Mouse (Mus musculus): ENCODE data around the gene Wfdc15a. TPM values are rescaled to one million over a fixed set of nuclear protein-coding genes. Genes with fewer than 3 reads are reported as not detected.

Wfdc15a gene
- total RNA-seq (2012; rRNA removed) (not detected in 2 replicates), polyA plus RNA-seq (2012; ENCODE audit: insufficient read depth in 1 of 2, insufficient read length in 2 of 2, low read depth in 1 of 2, low replicate concordance in 2 of 2, missing spikeins in 1 of 2) (not detected)

- H3K4me3 ChIP-seq (ENCODE audit: control insufficient read depth in 1 of 2, insufficient read depth in 1 of 2, low read depth in 2 of 2, low read length in 2 of 2), result no peak within 1 kb of the TSS
- H3K27ac ChIP-seq (ENCODE audit: control insufficient read depth, low read depth, low read length), result no peak within 1 kb of the TSS
- no peaks in the 10 kb centered on the region for H3K9me3 ChIP-seq (replicated peaks; ENCODE audit: insufficient read depth, low read length)
- no peaks in the 10 kb centered on the region for H3K4me1 ChIP-seq (ENCODE audit: control insufficient read depth in 1 of 2, insufficient read depth in 2 of 2, low read length in 2 of 2)
- TF ChIP-seq ETS1 (IDR thresholded peaks at IDR 0.05; ENCODE audit: low read depth, low read length) (no peak), TAL1 (IDR thresholded peaks at IDR 0.05; ENCODE audit: low read length) (no peak), RCOR1 (IDR thresholded peaks at IDR 0.05; ENCODE audit: low read depth, low read length) (no peak), CHD1 (IDR thresholded peaks at IDR 0.05; ENCODE audit: low read depth, low read length) (no peak), SIN3A (IDR thresholded peaks at IDR 0.05; ENCODE audit: low read length) (no peak), ZMIZ1 (IDR thresholded peaks at IDR 0.05; ENCODE audit: low read depth, low read length) (no peak), MAX (IDR thresholded peaks at IDR 0.05; ENCODE audit: low read length) (no peak), MYB (IDR thresholded peaks at IDR 0.05; ENCODE audit: low read depth, low read length) (no peak), ELF1 (IDR thresholded peaks at IDR 0.05; ENCODE audit: low read depth, low read length) (no peak), MAZ (IDR thresholded peaks at IDR 0.05; ENCODE audit: low read depth, low read length) (no peak), E2F4 (IDR thresholded peaks at IDR 0.05; ENCODE audit: borderline replicate concordance, low read depth, low read length) (no peak), POLR2A (IDR thresholded peaks at IDR 0.05; ENCODE audit: control insufficient read depth in 1 of 2, insufficient read depth in 1 of 2, low read depth in 1 of 2, low read length in 2 of 2, poor library complexity in 1 of 2) (no peak), HCFC1 (IDR thresholded peaks at IDR 0.05; ENCODE audit: low read depth, low read length) (no peak), GABPA (IDR thresholded peaks at IDR 0.05; ENCODE audit: low read depth, low read length) (no peak), MEF2A (IDR thresholded peaks at IDR 0.05; ENCODE audit: extremely low read depth, insufficient replicate concordance, low read depth, low read length, poor library complexity, severe bottlenecking) (no peak), CTCF (IDR thresholded peaks at IDR 0.05 in 2 of 3, conservative IDR thresholded peaks at IDR 0.05 in 1 of 3; ENCODE audit: control insufficient read depth in 1 of 3, insufficient read depth in 1 of 3, low read depth in 2 of 3, low read length in 3 of 3, poor library complexity in 1 of 3, severe bottlenecking in 1 of 3) (no peak), NRF1 (IDR thresholded peaks at IDR 0.05; ENCODE audit: insufficient read depth, low read depth, low read length, poor library complexity, severe bottlenecking) (no peak), MXI1 (IDR thresholded peaks at IDR 0.05; ENCODE audit: low read depth, low read length) (no peak), TBP (IDR thresholded peaks at IDR 0.05; ENCODE audit: low read depth, low read length) (no peak)
- H3K27me3 ChIP-seq (ENCODE audit: control insufficient read depth in 1 of 2, insufficient read depth in 2 of 2, low read length in 2 of 2), result peaks cover 3 to 5% of the 10 kb centered on the region in 2 experiments; a peak in 3 of 4 replicates
- no peaks in the 10 kb centered on the region for H3K79me2 ChIP-seq (ENCODE audit: control insufficient read depth, insufficient read depth, low read length, poor library complexity)
- no peak for DNase-seq (ENCODE audit: low read depth, low spot score)
- no peaks in the 10 kb centered on the region for H3K36me3 ChIP-seq (ENCODE audit: control insufficient read depth in 1 of 2, insufficient read depth in 2 of 2, low read length in 2 of 2)
- H3K9ac ChIP-seq (ENCODE audit: control insufficient read depth, low read depth, low read length, poor library complexity, severe bottlenecking), result no peak within 1 kb of the TSS
Measured at GRCm38 (mm10) chr2:164199626-164200327, at the start of gene Wfdc15a. TSS of gene Wfdc15a (minus strand) at chr2:164200130.

- no peak for DNase-seq (ENCODE audit: low read depth, low spot score)
- Histone ChIP-seq H3K9ac (ENCODE audit: control insufficient read depth, low read depth, low read length, poor library complexity, severe bottlenecking) (no peak within 1 kb of the TSS), H3K9me3 (replicated peaks; ENCODE audit: insufficient read depth, low read length) (no peaks in the 10 kb centered on the region), H3K4me3 (ENCODE audit: control insufficient read depth in 1 of 2, insufficient read depth in 1 of 2, low read depth in 2 of 2, low read length in 2 of 2) (no peak within 1 kb of the TSS), H3K4me1 (ENCODE audit: control insufficient read depth in 1 of 2, insufficient read depth in 2 of 2, low read length in 2 of 2) (no peaks in the 10 kb centered on the region), H3K27ac (ENCODE audit: control insufficient read depth, low read depth, low read length) (no peak within 1 kb of the TSS), H3K36me3 (ENCODE audit: control insufficient read depth in 1 of 2, insufficient read depth in 2 of 2, low read length in 2 of 2) (no peaks in the 10 kb centered on the region), H3K27me3 (ENCODE audit: control insufficient read depth in 1 of 2, insufficient read depth in 2 of 2, low read length in 2 of 2) (peaks cover 0 to 6% of the 10 kb centered on the region in 2 experiments; a peak in 2 of 4 replicates), H3K79me2 (ENCODE audit: control insufficient read depth, insufficient read depth, low read length, poor library complexity) (no peaks in the 10 kb centered on the region)
- TF ChIP-seq SIN3A (IDR thresholded peaks at IDR 0.05; ENCODE audit: low read length) (no peak), HCFC1 (IDR thresholded peaks at IDR 0.05; ENCODE audit: low read depth, low read length) (no peak), BHLHE40 (IDR thresholded peaks at IDR 0.05; ENCODE audit: borderline replicate concordance, low read depth, low read length) (no peak), GABPA (IDR thresholded peaks at IDR 0.05; ENCODE audit: low read depth, low read length) (no peak), EP300 (IDR thresholded peaks at IDR 0.05; ENCODE audit: low read depth in 1 of 2, low read length in 2 of 2) (no peak), MYB (IDR thresholded peaks at IDR 0.05; ENCODE audit: low read depth, low read length) (no peak), E2F4 (IDR thresholded peaks at IDR 0.05; ENCODE audit: borderline replicate concordance, low read depth, low read length) (no peak), MEF2A (IDR thresholded peaks at IDR 0.05; ENCODE audit: extremely low read depth, insufficient replicate concordance, low read depth, low read length, poor library complexity, severe bottlenecking) (no peak), TCF12 (IDR thresholded peaks at IDR 0.05; ENCODE audit: low read depth, low read length) (no peak), POLR2A (IDR thresholded peaks at IDR 0.05; ENCODE audit: control insufficient read depth in 1 of 2, insufficient read depth in 1 of 2, low read depth in 1 of 2, low read length in 2 of 2, poor library complexity in 1 of 2) (no peak)
Measured at GRCm38 (mm10) chr2:164238366-164238765, 38.4 kb upstream of the Wfdc15a start, which contains the start of gene Svs2. TSS of gene Svs2 (minus strand) at chr2:164238466.

All from MEL (cell line).